Mouse (Mus musculus) liver, embryonic 12.5 days (tissue): ENCODE results near the gene 4930590J08Rik. TPM values are rescaled to one million over a fixed set of nuclear protein-coding genes. Genes with fewer than 3 reads are reported as not detected.

Source experiments
- ATAC-seq: fragments of 200-750 bp; cut with Nextera tagmentation; 2 replicates; pipeline ENCODE4 v1.8.0; 2017; ENCODE audit warnings: moderate number of reproducible peaks, mild to moderate bottlenecking, moderate library complexity
- H3K27ac ChIP-seq: fragments of 300-500 bp; sonication (generic); 2 replicates; pipeline ENCODE4 v1.5.1; 2016; ENCODE audit warnings: mild to moderate bottlenecking
- H3K27me3 ChIP-seq: fragments of 300-500 bp; sonication (generic); replicated peaks from 2 replicates; pipeline ENCODE4 v1.6.1; 2016; ENCODE audit warnings: mild to moderate bottlenecking, moderate library complexity
- H3K36me3 ChIP-seq: fragments of 300-500 bp; sonication (generic); 2 replicates; pipeline ENCODE4 v1.6.1; 2016; ENCODE audit warnings: mild to moderate bottlenecking, moderate library complexity
- H3K4me1 ChIP-seq: fragments of 300-500 bp; sonication (generic); 2 replicates; pipeline ENCODE4 v1.6.1; 2016
- H3K4me2 ChIP-seq: fragments of 300-500 bp; sonication (generic); 2 replicates; pipeline ENCODE4 v1.6.1; 2016; ENCODE audit warnings: mild to moderate bottlenecking, moderate library complexity
- H3K4me3 ChIP-seq: fragments of 300-500 bp; sonication (generic); 2 replicates; pipeline ENCODE4 v1.5.1; 2016; ENCODE audit warnings: mild to moderate bottlenecking, moderate library complexity
- H3K9ac ChIP-seq: fragments of 300-500 bp; sonication (generic); 2 replicates; pipeline ENCODE4 v1.6.1; 2016; ENCODE audit warnings: mild to moderate bottlenecking, moderate library complexity
- H3K9me3 ChIP-seq: fragments of 300-500 bp; sonication (generic); replicated peaks from 2 replicates; pipeline ENCODE4 v1.6.1; 2016; ENCODE audit warnings: mild to moderate bottlenecking, moderate library complexity
- WGBS: fragments of 180-500 bp; shearing (Covaris S2); methylation state at CpG from one replicate; pipeline ENCODE4 v1.1.7; 2016; ENCODE audit not compliant: insufficient replicate concordance; 5-methylcytosine and 5-hydroxymethylcytosine counted together
- polyA plus RNA-seq: library from polyadenylated mRNA; unstranded; fragments of >200 nt; fragmentation: Nextera tagmentation; extraction: Ambion mirVana; gene quantifications from 2 replicates; pipeline ENCODE4 v1.2.1, GENCODE M21; 2016

Gene 4930590J08Rik
- polyA plus RNA-seq, 1 experiment from 2014 or later: 0.10 TPM

DNA sequence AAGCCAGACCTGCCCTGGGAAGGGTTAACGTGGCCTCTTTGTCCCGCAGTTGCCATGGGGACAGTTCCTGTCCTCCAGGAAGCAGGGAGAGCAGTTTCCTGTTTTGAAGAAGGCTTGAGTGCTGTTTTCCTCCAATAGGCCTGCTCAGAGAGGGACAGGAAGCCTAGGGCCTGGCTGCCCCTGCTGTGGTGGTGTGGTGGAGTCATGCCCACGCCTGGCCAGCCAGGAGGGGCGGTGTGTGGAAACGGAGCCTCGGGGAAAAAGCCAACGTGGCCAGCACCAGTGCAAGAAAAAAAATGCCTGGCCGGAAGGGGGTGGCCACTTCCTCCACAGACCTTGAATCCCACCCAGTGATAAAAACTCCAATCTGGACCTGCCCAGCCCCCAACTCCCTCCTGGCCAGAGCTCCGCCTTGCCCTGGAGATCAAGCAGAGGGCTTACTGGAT is 69.6 kb downstream of the 4930590J08Rik start:
- Histone ChIP-seq H3K27ac (peak overlapping the region; percentile 36; the same call in 1 of the 2 replicates), H3K9ac (no peak overlapping the region), H3K4me3 (no peak overlapping the region), H3K4me2 (no peak overlapping the region), H3K4me1 (peaks cover 23% of the 10 kb centered on the region), H3K27me3 (peaks cover 9% of the 10 kb centered on the region), H3K36me3 (no peaks in the 10 kb centered on the region), H3K9me3 (no peaks in the 10 kb centered on the region)
- ATAC-seq: peak; percentile 60
- 14% methylated on average over 9 of the region's 9 CpGs for WGBS

- Histone ChIP-seq H3K9ac (no peak overlapping the region), H3K36me3 (no peaks in the 10 kb centered on the region), H3K4me2 (no peak overlapping the region), H3K4me1 (peaks cover 26% of the 10 kb centered on the region), H3K4me3 (no peak overlapping the region), H3K27me3 (peaks cover 27% of the 10 kb centered on the region), H3K27ac (no peak overlapping the region), H3K9me3 (no peaks in the 10 kb centered on the region)
- ATAC-seq: no peak
- WGBS: 31% methylated on average over 6 of the region's 6 CpGs
These were observed 71.4 kb downstream of the 4930590J08Rik start for GRCm38 (mm10) chr6:91973972-91974371.

DNA sequence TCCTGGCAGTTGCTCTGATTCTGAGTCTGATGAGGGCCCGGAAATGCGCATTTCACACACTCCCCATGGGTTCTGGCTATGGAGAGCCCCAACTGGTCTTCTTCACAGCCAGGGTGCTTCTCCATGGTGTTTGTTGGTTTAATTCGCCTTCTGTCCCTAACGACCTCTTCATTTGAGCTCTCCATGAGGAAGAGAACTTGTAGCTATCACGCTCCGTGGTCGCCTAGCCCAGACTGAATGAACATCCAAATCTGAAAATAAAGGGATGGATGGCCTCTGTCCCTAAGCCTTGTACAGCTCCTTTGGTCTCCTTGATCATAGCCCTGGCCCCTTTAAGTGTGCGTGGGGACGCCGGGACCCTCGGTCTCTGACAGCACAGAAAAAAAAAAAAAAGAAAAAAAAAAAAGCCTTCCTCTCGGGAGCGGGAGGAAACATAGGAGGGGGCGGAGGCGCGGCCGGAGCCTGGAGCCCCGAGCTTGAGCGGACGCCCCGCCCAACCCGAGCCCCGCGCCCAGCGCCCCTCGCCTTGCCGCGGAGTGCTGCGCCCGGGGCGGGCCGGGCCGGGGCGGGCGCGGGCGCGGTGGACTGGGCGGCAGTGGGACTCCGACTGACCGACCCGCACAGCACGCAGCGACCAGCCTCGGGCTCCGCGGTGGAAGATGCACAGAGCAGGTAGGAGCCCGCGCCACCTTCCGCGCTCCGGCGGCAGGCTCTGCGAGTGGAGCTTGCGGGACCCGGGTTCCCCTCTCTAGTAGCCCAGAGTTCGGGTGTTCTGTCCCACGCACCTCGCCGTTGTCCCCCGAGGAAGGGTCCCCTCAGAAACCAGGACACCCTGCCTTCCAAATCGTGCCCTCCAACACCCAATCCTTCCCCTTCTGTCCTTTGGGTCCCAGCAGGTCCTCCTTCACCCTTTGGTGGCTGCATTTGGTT is 76.0 kb downstream of the 4930590J08Rik start, which contains the start of gene Fgd5:
TSS of gene Fgd5 (plus strand) at position 508 of the 930 bp plus-strand sequence.
- no peaks in the 10 kb centered on the region for H3K9me3 ChIP-seq
- no peak within 1 kb of the TSS for H3K27ac ChIP-seq
- peak within 1 kb of the TSS; percentile 66 for H3K4me2 ChIP-seq
- H3K4me1 ChIP-seq: 0 out of 2 replicates have a peak, but pooled peaks cover 3% of the 10 kb centered on the region
- peak; percentile 30; the same call in 1 of the 2 replicates for ATAC-seq
- H3K27me3 ChIP-seq: peaks cover 58% of the 10 kb centered on the region
- WGBS: 1% methylated on average over 48 of the region's 62 CpGs
- H3K36me3 ChIP-seq: no peaks in the 10 kb centered on the region
- peak within 1 kb of the TSS; percentile 56 for H3K4me3 ChIP-seq
- peak within 1 kb of the TSS; percentile 56 for H3K9ac ChIP-seq

DNA sequence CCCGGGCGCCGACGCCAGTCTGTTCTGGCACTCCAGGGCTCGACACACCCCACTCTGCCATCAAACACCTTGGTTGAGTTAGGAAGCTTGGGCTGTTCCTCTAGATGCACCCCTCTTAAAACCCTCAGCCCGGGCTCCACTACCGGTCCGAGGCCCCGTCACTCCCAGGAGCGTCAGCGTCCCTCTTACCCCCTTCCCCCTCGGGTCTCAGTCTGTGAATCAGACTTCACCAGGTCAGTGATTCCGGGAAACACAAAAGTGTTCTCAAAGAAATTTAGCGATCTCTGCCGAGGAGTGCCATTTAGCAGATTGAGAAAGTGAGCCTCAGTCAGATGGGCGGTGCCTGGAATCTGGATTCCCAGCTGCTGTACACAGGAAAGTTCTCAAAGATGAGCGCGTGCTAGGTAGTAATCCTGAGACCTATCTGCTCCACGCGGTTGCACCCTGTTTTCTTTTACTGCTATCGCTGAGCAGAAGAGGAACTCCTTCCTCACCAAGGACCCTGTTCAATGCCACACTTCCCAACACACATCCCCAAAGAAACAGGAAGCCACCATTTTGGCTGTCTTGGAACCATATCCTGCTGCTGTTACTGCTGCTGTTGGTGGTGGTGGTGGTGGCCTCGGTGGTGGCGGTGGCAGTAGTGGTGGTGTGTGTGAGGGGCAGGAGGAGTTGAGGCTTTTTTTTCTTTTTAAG is 76.8 kb downstream of the 4930590J08Rik start:
- H3K4me2 ChIP-seq: peak overlapping the region; percentile 66
- H3K9me3 ChIP-seq: no peaks in the 10 kb centered on the region
- ATAC-seq: no peak
- no peak overlapping the region for H3K27ac ChIP-seq
- peak overlapping the region; percentile 56 for H3K9ac ChIP-seq
- H3K27me3 ChIP-seq: peaks cover 58% of the 10 kb centered on the region
- WGBS: 3% methylated on average over 23 of the region's 23 CpGs
- H3K4me1 ChIP-seq: 0 out of 2 replicates have a peak, but pooled peaks cover 3% of the 10 kb centered on the region
- H3K36me3 ChIP-seq: no peaks in the 10 kb centered on the region
- H3K4me3 ChIP-seq: peak overlapping the region; percentile 56

- no peaks in the 10 kb centered on the region for H3K9me3 ChIP-seq
- 0 out of 2 replicates have a peak overlapping the region, but pooled peaks have one; percentile 8 for H3K9ac ChIP-seq
- no peak for ATAC-seq
- 30% methylated on average over 3 of the region's 3 CpGs for WGBS
- H3K27ac ChIP-seq: no peak overlapping the region
- 0 out of 2 replicates have a peak, but pooled peaks cover 3% of the 10 kb centered on the region for H3K4me1 ChIP-seq
- H3K36me3 ChIP-seq: no peaks in the 10 kb centered on the region
- H3K4me3 ChIP-seq: peak overlapping the region; percentile 56
- peak overlapping the region; percentile 66; the same call in 1 of the 2 replicates for H3K4me2 ChIP-seq
- peaks cover 58% of the 10 kb centered on the region for H3K27me3 ChIP-seq
These were observed 77.4 kb downstream of the 4930590J08Rik start for GRCm38 (mm10) chr6:91980011-91980410.

- Histone ChIP-seq H3K27me3 (no peaks in the 10 kb centered on the region), H3K36me3 (no peaks in the 10 kb centered on the region; the same call in 1 of the 2 replicates), H3K4me2 (no peak overlapping the region), H3K27ac (no peak overlapping the region), H3K4me3 (no peak overlapping the region), H3K4me1 (peaks cover 44% of the 10 kb centered on the region), H3K9ac (no peak overlapping the region), H3K9me3 (no peaks in the 10 kb centered on the region)
- 69% methylated on average over 8 of the region's 8 CpGs for WGBS
- no peak for ATAC-seq
These were observed 87.5 kb downstream of the 4930590J08Rik start for GRCm38 (mm10) chr6:91990101-91990500.

GRCm38 (mm10) chr6:91992823-91993222 is 90.2 kb downstream of the 4930590J08Rik start:
- ATAC-seq: peak; percentile 83
- Histone ChIP-seq H3K9ac (0 out of 2 replicates have a peak overlapping the region, but pooled peaks have one; percentile 9), H3K27ac (peak overlapping the region; percentile 76), H3K9me3 (no peaks in the 10 kb centered on the region), H3K4me3 (no peak overlapping the region), H3K27me3 (no peaks in the 10 kb centered on the region), H3K4me2 (peak overlapping the region; percentile 51), H3K36me3 (no peaks in the 10 kb centered on the region; the same call in 1 of the 2 replicates), H3K4me1 (peaks cover 49% of the 10 kb centered on the region)
- WGBS: 42% methylated on average over 2 of the region's 2 CpGs

GRCm38 (mm10) chr6:91993795-91994505 is 91.3 kb downstream of the 4930590J08Rik start:
- ATAC-seq: peak; percentile 90
- 32% methylated on average over 8 of the region's 8 CpGs for WGBS
- Histone ChIP-seq H3K4me3 (no peak overlapping the region), H3K27me3 (no peaks in the 10 kb centered on the region), H3K9me3 (no peaks in the 10 kb centered on the region), H3K4me1 (peaks cover 49% of the 10 kb centered on the region), H3K4me2 (peak overlapping the region; percentile 51), H3K36me3 (no peaks in the 10 kb centered on the region; the same call in 1 of the 2 replicates), H3K27ac (peak overlapping the region; percentile 76), H3K9ac (0 out of 2 replicates have a peak overlapping the region, but pooled peaks have one; percentile 13)

DNA sequence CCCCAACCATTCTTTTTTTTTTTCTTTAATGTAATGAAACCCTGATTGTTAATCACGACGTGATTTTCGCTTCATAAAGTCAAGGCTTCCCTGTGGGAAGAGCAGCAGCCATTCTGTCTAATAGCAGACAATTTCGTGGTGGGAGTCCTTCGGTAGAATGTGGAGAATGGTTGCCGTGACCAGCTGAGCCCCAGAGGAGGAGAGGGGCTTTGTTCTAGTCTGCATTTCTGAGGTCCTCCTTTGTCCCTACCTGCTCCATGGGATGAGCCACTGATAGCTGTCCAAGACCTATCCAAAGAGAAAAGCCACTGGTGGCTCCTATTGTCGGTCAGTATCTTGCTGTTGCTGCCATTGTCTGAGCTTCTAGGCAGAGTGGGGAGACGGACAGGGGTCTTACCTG is 93.5 kb downstream of the 4930590J08Rik start:
- Histone ChIP-seq H3K36me3 (no peaks in the 10 kb centered on the region), H3K9me3 (no peaks in the 10 kb centered on the region), H3K27me3 (no peaks in the 10 kb centered on the region), H3K4me1 (peaks cover 44% of the 10 kb centered on the region), H3K4me3 (no peak overlapping the region), H3K27ac (no peak overlapping the region), H3K9ac (no peak overlapping the region), H3K4me2 (no peak overlapping the region)
- WGBS: 77% methylated on average over 8 of the region's 8 CpGs
- no peak for ATAC-seq
